Mouse (Mus musculus) hindbrain, embryonic 11.5 days (tissue): ENCODE measurements around the gene Lyrm1. TPM values are rescaled to one million over a fixed set of nuclear protein-coding genes. Genes with fewer than 3 reads are reported as not detected.
A peak's percentile ranks its signal among the peaks of the same experiment; 100 is the strongest.

Source experiments
- ATAC-seq: fragments of 200-750 bp; cut with Nextera tagmentation; 2 replicates; pipeline ENCODE4 v1.8.0; 2017; ENCODE audit warnings: mild to moderate bottlenecking, moderate TSS enrichment, moderate library complexity; ENCODE audit not compliant: low FRiP score
- DNase-seq: peaks from one replicate; pipeline ENCODE4 v3.0.0-alpha.2; 2015; ENCODE audit warnings: low spot score
- H3K27ac ChIP-seq: fragments of 300-500 bp; sonication (generic); 2 replicates; pipeline ENCODE4 v1.5.1; 2014; ENCODE audit warnings: mild to moderate bottlenecking, low read depth, low read length
- H3K27me3 ChIP-seq: fragments of 300-500 bp; sonication (generic); 2 replicates; pipeline ENCODE4 v1.6.1; 2014; ENCODE audit warnings: mild to moderate bottlenecking, low read length, moderate library complexity, mixed read lengths; ENCODE audit not compliant: control insufficient read depth, insufficient read depth
- H3K36me3 ChIP-seq: fragments of 300-500 bp; sonication (generic); 2 replicates; pipeline ENCODE4 v1.6.1; 2014; ENCODE audit warnings: mild to moderate bottlenecking, low read length, moderate library complexity, mixed read lengths; ENCODE audit not compliant: control insufficient read depth, insufficient read depth
- H3K4me1 ChIP-seq: fragments of 300-500 bp; sonication (generic); replicated peaks from 2 replicates; pipeline ENCODE4 v1.6.1; 2014; ENCODE audit warnings: low read length, mixed read lengths; ENCODE audit not compliant: control insufficient read depth, insufficient read depth
- H3K4me2 ChIP-seq: fragments of 300-500 bp; sonication (generic); replicated peaks from 2 replicates; pipeline ENCODE4 v1.6.1; 2014; ENCODE audit warnings: mild to moderate bottlenecking, low read depth, low read length
- H3K4me3 ChIP-seq: fragments of 300-500 bp; sonication (generic); 2 replicates; pipeline ENCODE4 v1.5.1; 2014; ENCODE audit warnings: low read depth, low read length
- H3K9ac ChIP-seq: fragments of 300-500 bp; sonication (generic); 2 replicates; pipeline ENCODE4 v1.6.1; 2014; ENCODE audit warnings: low read depth, low read length
- H3K9me3 ChIP-seq: fragments of 300-500 bp; sonication (generic); 2 replicates; pipeline ENCODE4 v1.6.1; 2016; ENCODE audit warnings: low read length; ENCODE audit not compliant: control insufficient read depth
- WGBS: fragments of 180-500 bp; shearing (Covaris S2); extraction: QIAGEN DNeasy Blood & Tissue Kit; methylation state at CpG from one replicate; pipeline ENCODE4 v1.1.7; 2014; 5-methylcytosine and 5-hydroxymethylcytosine counted together
- polyA plus RNA-seq: library from polyadenylated mRNA; unstranded; fragments of >200 nt; fragmentation: Nextera tagmentation; extraction: Ambion mirVana; gene quantifications from 2 replicates; pipeline ENCODE4 v1.2.1, GENCODE M21; 2014

Gene Lyrm1
- polyA plus RNA-seq, 1 experiment from 2014 or later: 16.7 TPM

- 83% methylated on average over 3 of the region's 3 CpGs for WGBS
- Histone ChIP-seq H3K4me2 (no peak overlapping the region), H3K9me3 (no peaks in the 10 kb centered on the region), H3K4me1 (no peaks in the 10 kb centered on the region), H3K27ac (no peak overlapping the region), H3K9ac (no peak overlapping the region), H3K4me3 (no peak overlapping the region), H3K27me3 (no peaks in the 10 kb centered on the region), H3K36me3 (no peaks in the 10 kb centered on the region; the same call in 1 of the 2 replicates)
- DNase-seq: no peak
- no peak for ATAC-seq
Observed at GRCm38 (mm10) chr7:119860116-119860515, 35.5 kb upstream of the Lyrm1 start.

- Histone ChIP-seq H3K27ac (no peak overlapping the region), H3K4me1 (no peaks in the 10 kb centered on the region), H3K27me3 (no peaks in the 10 kb centered on the region), H3K36me3 (no peaks in the 10 kb centered on the region; the same call in 1 of the 2 replicates), H3K4me3 (no peak overlapping the region), H3K9me3 (no peaks in the 10 kb centered on the region), H3K4me2 (no peak overlapping the region), H3K9ac (no peak overlapping the region)
- DNase-seq (no peak), ATAC-seq (no peak)
- WGBS: 86% methylated on average over 2 of the region's 2 CpGs
Observed at GRCm38 (mm10) chr7:119860554-119860953, 35.1 kb upstream of the Lyrm1 start.

- Histone ChIP-seq H3K4me2 (no peak overlapping the region), H3K9ac (no peak overlapping the region), H3K4me3 (no peak overlapping the region), H3K27me3 (no peaks in the 10 kb centered on the region), H3K36me3 (no peaks in the 10 kb centered on the region; the same call in 1 of the 2 replicates), H3K4me1 (no peaks in the 10 kb centered on the region), H3K27ac (0 out of 2 replicates have a peak overlapping the region, but pooled peaks have one; percentile 38), H3K9me3 (no peaks in the 10 kb centered on the region)
- ATAC-seq: no peak
- no peak for DNase-seq
Observed at GRCm38 (mm10) chr7:119860971-119861334, 34.7 kb upstream of the Lyrm1 start.

GRCm38 (mm10) chr7:119861335-119862091, 34.1 kb upstream of the Lyrm1 start:
- Histone ChIP-seq H3K9me3 (no peaks in the 10 kb centered on the region), H3K4me1 (no peaks in the 10 kb centered on the region), H3K36me3 (no peaks in the 10 kb centered on the region; the same call in 1 of the 2 replicates), H3K9ac (no peak overlapping the region), H3K27me3 (no peaks in the 10 kb centered on the region), H3K4me2 (no peak overlapping the region), H3K4me3 (no peak overlapping the region), H3K27ac (peak overlapping the region; percentile 38)
- peak; percentile 78 for ATAC-seq
- WGBS: 27% methylated on average over 6 of the region's 6 CpGs
- peak; percentile 57 for DNase-seq

- H3K36me3 ChIP-seq: no peaks in the 10 kb centered on the region; the same call in 1 of the 2 replicates
- no peaks in the 10 kb centered on the region for H3K27me3 ChIP-seq
- DNase-seq (no peak), ATAC-seq (peak; percentile 8)
- no peak overlapping the region for H3K9ac ChIP-seq
- H3K27ac ChIP-seq: peak overlapping the region; percentile 38
- no peaks in the 10 kb centered on the region for H3K4me1 ChIP-seq
- no peak overlapping the region for H3K4me2 ChIP-seq
- WGBS: 60% methylated on average over 1 of the region's 1 CpGs
- H3K4me3 ChIP-seq: no peak overlapping the region
- H3K9me3 ChIP-seq: no peaks in the 10 kb centered on the region
Observed at GRCm38 (mm10) chr7:119862167-119862566, 33.5 kb upstream of the Lyrm1 start.

- no peaks in the 10 kb centered on the region for H3K27me3 ChIP-seq
- 83% methylated on average over 5 of the region's 5 CpGs for WGBS
- H3K4me3 ChIP-seq: no peak overlapping the region
- H3K9me3 ChIP-seq: no peaks in the 10 kb centered on the region
- DNase-seq: no peak
- H3K9ac ChIP-seq: no peak overlapping the region
- H3K4me2 ChIP-seq: no peak overlapping the region
- ATAC-seq: no peak
- H3K36me3 ChIP-seq: no peaks in the 10 kb centered on the region
- no peaks in the 10 kb centered on the region for H3K4me1 ChIP-seq
- no peak overlapping the region for H3K27ac ChIP-seq
Observed at GRCm38 (mm10) chr7:119864500-119864899, 31.2 kb upstream of the Lyrm1 start.

GRCm38 (mm10) chr7:119866136-119866535, 29.5 kb upstream of the Lyrm1 start:
- Histone ChIP-seq H3K4me3 (no peak overlapping the region), H3K27me3 (no peaks in the 10 kb centered on the region), H3K4me2 (no peak overlapping the region), H3K9me3 (no peaks in the 10 kb centered on the region), H3K27ac (no peak overlapping the region), H3K4me1 (no peaks in the 10 kb centered on the region), H3K9ac (no peak overlapping the region), H3K36me3 (no peaks in the 10 kb centered on the region)
- 77% methylated on average over 1 of the region's 1 CpGs for WGBS
- DNase-seq (no peak), ATAC-seq (no peak)

- H3K27me3 ChIP-seq: no peaks in the 10 kb centered on the region
- no peaks in the 10 kb centered on the region for H3K36me3 ChIP-seq
- no peak overlapping the region for H3K27ac ChIP-seq
- no peak overlapping the region for H3K4me2 ChIP-seq
- H3K9ac ChIP-seq: no peak overlapping the region
- no peaks in the 10 kb centered on the region for H3K9me3 ChIP-seq
- no peak for DNase-seq
- no peak for ATAC-seq
- no peak overlapping the region for H3K4me3 ChIP-seq
- 97% methylated on average over 4 of the region's 4 CpGs for WGBS
- no peaks in the 10 kb centered on the region for H3K4me1 ChIP-seq
Observed at GRCm38 (mm10) chr7:119872204-119872603, 23.5 kb upstream of the Lyrm1 start.

GRCm38 (mm10) chr7:119873050-119873449, 22.6 kb upstream of the Lyrm1 start:
- no peak overlapping the region for H3K4me3 ChIP-seq
- H3K27ac ChIP-seq: no peak overlapping the region
- WGBS: 61% methylated on average over 2 of the region's 2 CpGs
- H3K4me2 ChIP-seq: no peak overlapping the region
- H3K4me1 ChIP-seq: no peaks in the 10 kb centered on the region
- DNase-seq (no peak), ATAC-seq (no peak)
- no peaks in the 10 kb centered on the region for H3K9me3 ChIP-seq
- no peaks in the 10 kb centered on the region for H3K27me3 ChIP-seq
- H3K9ac ChIP-seq: no peak overlapping the region
- no peaks in the 10 kb centered on the region for H3K36me3 ChIP-seq
